Mouse (Mus musculus): ENCODE results near the gene Rnpepl1. TPM values are rescaled to one million over a fixed set of nuclear protein-coding genes. Genes with fewer than 3 reads are reported as not detected.
A peak's percentile ranks its signal among the peaks of the same experiment; 100 is the strongest.

Rnpepl1 gene
- total RNA-seq (2021), result 10 to 100 TPM; 77.8 to 77.9 TPM

DNA sequence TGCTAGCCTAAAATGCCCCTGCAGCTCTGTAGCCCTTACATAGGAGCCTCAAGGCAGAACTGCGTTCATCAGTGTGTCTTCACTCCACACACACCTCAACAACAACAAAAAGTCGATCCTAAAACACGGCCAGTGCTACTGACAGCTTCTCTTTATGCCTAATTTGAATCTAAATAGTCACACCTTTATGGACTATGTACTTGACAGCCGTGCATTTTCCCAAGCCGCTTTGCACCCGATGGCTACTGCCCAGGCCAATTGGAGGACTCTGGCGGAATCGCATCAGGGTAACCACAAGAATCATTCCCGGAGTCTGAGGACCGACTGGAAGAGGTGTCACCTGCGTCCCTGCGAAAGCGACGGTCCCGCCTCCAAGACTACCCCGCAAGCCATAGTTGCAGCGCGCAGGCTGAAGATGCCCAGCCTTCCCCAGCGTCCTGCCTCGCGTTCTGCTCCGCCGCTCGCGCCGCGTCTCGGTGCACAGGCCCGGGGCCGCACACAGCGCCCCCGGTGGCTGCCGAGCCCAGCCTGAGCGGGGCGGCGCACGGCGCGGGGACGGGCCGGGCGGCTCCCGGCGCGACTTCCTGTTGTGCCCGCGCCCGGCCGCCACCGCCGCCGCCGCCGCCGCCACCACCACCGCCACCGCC is at the start of gene Rnpepl1:
Gene Rnpepl1, plus strand, starts transcription at position 545 of the 647 bp plus-strand sequence.
- peak; percentile 69 for DNase-seq (ENCODE audit: low spot score)
- intact Hi-C loops (cut with DNase I), result loop anchor here (2.0 kb wide), 1 partner anchor 22 kb away; no protein-coding TSS in a partner anchor

- no peak for DNase-seq (ENCODE audit: low spot score)
- intact Hi-C loops (cut with DNase I), result no loop called here
These were observed 49.1 kb upstream of the Rnpepl1 start for GRCm38 (mm10) chr1:92861503-92861902.

GRCm38 (mm10) chr1:92863268-92863667 is 47.3 kb upstream of the Rnpepl1 start:
- DNase-seq (ENCODE audit: low spot score), result no peak
- intact Hi-C loops (cut with DNase I), result no loop called here

DNA sequence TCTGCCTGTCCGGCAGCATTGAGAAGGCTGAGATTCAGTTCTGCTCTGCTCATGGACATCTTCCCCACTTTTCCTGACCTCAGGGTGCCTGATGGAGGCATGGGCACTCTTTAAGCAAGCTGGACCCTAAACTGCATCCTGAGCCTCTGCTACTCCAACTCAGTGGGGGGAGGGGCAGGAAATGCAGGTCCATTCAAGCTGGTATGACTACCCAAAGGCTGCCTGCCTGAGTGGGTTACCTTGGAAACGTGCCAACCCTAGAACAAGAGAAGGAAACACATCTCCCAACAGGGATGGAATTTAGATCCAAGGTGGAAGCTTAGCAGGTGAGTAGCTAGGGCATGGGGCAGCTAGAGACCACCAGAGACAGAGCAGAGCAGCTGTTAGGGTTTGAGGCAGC is 44.4 kb upstream of the Rnpepl1 start:
- no peak for DNase-seq (ENCODE audit: low spot score)
- intact Hi-C loops (cut with DNase I), result no loop called here

DNA sequence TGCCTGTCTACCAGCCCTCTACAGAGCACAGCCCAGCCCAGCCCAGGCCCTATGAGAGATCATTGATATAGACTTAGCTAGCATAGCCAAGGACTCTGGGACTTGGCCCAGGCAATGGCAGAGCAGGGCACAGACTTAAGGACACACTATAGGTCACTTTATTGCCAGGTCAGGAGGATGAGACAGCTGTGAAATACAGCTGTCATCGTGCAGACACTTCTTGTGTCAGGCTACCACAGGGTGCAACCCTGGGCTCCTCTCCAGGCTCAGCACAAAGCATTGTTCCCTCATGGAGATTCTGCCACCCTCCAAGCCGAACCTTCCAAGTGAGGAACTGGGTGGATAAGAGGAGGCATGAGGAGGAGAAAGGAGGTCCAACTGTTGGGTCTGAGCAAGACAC is 40.6 kb upstream of the Rnpepl1 start:
- intact Hi-C loops (cut with DNase I), result no loop called here

GRCm38 (mm10) chr1:92872666-92873065 is 37.9 kb upstream of the Rnpepl1 start:
- DNase-seq (ENCODE audit: low spot score), result no peak
- intact Hi-C loops (cut with DNase I), result no loop called here

More for the DNA sequence above, 40.6 kb upstream of the Rnpepl1 start:
- no peak for DNase-seq (ENCODE audit: low spot score)

- DNase-seq (ENCODE audit: low spot score), result no peak
- intact Hi-C loops (cut with DNase I), result no loop called here
These were observed 36.6 kb upstream of the Rnpepl1 start for GRCm38 (mm10) chr1:92874011-92874410.

DNA sequence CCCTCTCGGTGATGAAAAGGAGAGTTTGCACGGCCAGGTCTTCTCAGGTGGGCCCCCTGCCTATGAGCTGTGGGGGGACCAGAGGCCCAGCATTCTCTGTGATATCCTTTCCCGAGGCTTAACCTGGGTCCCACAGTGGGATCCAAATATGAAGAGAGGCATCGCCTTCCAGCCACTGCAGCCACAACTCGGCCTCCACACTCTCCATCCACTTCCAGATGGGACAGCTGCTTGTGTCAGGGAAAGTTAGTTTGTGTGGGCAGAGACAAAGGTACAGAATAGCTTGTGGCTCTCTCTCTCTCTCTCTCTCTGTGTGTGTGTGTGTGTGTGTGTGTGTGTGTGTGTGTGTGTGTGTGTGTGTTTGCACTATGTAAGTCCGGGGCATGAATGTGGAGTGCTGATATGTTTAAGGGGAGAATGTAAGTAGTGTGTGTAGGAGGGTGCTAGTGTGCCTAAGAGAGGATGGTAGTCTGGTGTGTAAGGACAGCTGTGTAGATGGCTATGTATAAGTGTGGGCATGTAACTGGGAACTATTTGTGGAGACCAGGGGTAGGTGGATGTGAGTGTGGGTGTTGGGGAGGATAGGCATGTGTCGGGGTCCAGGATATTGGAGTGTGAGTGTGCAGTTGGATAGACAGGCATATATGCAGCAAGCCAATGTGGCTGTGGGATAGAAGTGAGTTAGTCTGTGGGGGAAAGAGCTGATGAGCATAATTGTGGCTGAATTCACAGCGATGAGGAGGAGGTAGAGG is 35.0 kb upstream of the Rnpepl1 start:
- no peak for DNase-seq (ENCODE audit: low spot score)
- intact Hi-C loops (cut with DNase I), result no loop called here

DNA sequence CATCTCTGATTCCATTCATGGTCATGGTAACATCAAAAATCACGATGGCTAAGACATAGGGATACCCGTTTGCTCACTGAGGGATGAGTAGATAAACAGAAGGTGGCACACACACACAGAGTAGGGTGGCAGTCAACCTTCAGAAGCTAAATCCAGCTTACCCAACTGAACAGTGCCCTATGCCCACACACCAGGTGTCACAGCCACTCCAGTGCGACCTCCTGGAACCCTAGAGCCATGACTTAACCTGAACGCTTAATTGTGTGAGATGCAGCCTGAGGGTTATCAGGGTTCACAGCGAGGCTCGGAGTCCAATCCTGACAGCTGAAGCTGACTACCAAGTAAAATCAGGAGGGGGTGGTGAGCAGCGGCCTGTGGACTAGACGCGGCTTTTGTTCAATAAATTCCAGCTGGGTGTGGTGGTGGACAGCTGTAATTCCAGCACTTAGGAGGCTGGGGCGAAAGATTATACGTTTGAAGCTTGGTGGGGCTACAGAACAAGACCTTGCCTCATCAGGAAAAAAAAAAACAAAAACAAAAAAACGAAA is 33.1 kb upstream of the Rnpepl1 start:
- intact Hi-C loops (cut with DNase I), result no loop called here
- DNase-seq (ENCODE audit: low spot score), result no peak

DNA sequence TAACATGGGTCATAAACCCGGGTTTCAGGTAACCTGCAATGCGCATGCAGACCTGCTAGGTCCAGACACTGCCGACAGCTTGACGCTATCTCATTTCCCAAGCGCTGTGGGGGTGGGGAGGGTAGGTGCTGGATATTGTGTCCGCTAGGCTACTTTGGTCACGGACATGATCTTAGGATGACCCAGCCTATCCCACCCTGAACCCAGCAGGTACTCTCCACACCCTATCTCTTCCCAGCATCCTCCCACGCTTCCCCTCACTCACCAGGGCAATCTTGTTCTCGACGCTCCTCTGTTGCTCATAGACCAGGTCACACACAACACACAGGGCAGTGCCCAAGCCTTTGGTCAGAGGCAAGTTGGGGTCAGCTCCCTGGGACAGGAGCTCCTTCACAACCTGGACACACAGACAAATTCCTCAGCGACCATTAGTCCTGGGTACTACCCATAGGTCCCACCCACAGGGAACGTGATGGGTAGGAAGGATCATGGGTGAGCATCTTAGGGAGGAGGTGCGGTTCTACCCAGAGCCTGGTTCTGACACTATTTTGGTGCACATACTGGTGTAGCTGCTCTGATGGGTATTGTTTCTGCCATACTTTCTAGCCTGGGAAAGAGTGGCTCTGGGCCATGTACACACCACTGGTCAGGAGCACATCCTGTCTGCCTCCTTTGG is 32.4 kb upstream of the Rnpepl1 start:
- DNase-seq (ENCODE audit: low spot score), result no peak
- intact Hi-C loops (cut with DNase I), result no loop called here

DNA sequence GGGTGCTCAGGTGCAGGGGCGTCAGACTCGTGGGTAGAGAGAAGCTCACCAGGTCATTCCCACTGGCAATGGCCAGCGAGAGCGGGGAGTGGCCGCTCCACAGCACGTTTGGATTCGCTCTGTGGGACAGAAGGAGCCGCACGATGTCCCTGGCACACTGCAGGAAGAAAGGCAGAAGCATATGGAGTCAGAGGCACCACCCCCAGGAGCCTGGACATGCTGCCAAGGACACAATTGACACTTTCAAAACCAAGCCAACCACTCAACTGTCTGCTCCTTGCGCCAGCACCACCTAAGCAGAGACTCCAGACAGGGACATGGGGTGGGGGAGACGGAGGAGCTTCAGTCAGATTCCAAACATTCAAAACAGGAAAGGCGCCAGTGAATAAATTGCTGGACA is 31.3 kb upstream of the Rnpepl1 start:
- intact Hi-C loops (cut with DNase I), result no loop called here
- DNase-seq (ENCODE audit: low spot score), result no peak

DNA sequence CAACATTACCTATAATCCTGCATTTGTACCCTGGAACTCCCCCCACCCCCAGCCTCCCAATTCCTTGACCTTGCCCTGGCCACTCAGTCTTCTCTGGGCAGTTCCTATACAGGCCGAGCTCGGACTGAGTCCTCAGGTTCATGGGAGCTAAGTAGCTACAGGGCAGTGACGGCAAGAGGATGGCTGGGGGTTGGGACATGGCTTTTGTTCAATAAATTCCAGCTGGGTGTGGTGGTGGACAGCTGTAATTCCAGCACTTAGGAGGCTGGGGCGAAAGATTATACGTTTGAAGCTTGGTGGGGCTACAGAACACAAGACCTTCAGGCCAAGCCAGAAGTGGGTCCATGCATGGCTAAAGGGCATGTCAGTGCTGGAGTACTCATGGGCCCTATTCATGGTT is 30.5 kb upstream of the Rnpepl1 start:
- no peak for DNase-seq (ENCODE audit: low spot score)
- intact Hi-C loops (cut with DNase I), result no loop called here

- no peak for DNase-seq (ENCODE audit: low spot score)
- intact Hi-C loops (cut with DNase I), result no loop called here
These were observed 28.6 kb upstream of the Rnpepl1 start for GRCm38 (mm10) chr1:92881982-92882381.

GRCm38 (mm10) chr1:92888901-92889655 is 21.5 kb upstream of the Rnpepl1 start:
- DNase-seq (ENCODE audit: low spot score), result no peak
- intact Hi-C loops (cut with DNase I), result no loop called here

DNA sequence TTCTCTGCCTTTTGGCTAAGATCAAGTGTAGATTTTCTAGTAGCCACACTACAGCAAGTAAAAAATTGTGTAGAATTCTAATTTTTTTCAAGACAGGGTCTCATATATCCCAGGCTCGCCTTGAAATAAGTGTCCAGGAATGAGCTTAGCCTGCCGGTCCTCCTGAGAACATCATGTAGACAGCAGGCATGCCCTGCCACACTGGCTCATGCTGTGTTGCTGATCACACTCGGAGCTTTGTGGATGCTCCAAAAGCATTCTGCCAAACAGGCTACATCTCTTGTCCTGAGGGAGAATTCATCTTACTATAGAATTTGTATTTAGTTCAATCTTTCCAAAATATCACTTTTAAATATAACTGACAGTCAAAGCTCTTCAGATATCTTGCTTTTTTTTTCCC is 17.8 kb upstream of the Rnpepl1 start:
- intact Hi-C loops (cut with DNase I), result loop anchor here (5.0 to 10.0 kb wide), 2 partner anchors 195 to 238 kb away; no protein-coding TSS in a partner anchor
- DNase-seq (ENCODE audit: low spot score), result no peak

DNA sequence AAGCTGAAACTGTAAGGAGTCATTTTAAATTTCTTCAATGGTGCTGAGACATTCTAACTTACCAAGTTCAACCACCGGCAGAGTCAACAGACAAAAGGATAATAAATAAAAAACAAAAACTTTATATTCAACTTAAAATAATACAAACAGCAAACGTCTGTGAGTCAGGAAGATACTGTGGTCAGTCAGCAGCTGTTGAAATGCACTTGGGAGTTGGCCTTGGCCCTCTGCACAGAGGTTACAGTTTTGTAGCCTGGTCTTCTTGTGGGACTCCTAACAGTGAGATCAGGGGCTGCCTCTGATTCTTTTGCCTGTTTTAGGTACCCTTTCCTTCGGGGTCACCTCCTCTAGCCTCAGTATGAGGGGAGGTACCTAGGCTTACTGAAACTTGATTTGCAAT is 16.7 kb upstream of the Rnpepl1 start:
- DNase-seq (ENCODE audit: low spot score), result no peak
- intact Hi-C loops (cut with DNase I), result loop anchor here (5.0 to 10.0 kb wide), 2 partner anchors 197 to 239 kb away; no protein-coding TSS in a partner anchor

DNA sequence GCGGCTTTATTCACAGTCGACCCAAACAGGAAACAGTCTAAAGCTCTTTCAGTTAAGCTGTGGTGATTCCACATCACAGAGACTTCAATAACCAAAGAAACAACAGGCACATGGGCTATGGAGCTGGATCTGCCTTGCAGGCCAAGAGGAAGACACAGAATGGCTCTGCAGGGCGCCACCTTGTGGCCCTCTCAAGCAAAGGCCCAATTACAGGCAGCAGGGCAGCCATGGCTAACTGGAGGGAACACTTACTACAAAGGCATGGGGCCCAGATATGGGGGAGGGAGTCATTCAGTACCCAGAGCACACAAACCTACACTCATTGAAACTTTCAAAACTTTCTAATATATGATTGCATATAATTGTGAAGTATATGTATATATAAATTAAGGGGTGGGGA is 15.5 kb upstream of the Rnpepl1 start:
- intact Hi-C loops (cut with DNase I), result loop anchor here (5.0 to 10.0 kb wide), 2 partner anchors 58 to 240 kb away; no protein-coding TSS in a partner anchor
- DNase-seq (ENCODE audit: low spot score), result peak; percentile 33

DNA sequence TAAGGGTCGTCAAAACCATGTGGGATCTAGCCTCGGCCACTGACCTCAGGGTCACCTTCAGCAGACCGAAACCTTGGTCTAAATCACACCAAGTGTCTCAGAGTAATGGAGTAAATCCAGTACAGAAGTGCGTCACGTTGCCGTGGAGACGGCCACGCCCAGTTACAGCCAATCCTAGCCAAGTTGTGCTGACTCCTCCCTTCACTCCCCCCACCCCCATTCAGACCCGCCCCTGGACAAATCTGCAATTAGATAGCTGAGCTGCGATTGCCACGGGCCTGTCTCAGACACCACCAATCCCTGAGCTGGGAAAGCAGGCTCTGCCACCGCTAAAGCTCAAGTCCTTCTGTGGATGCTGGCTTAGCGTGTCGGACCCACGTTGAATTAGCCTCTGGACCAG is 7.8 kb upstream of the Rnpepl1 start, which contains the start of gene Ankmy1:
Gene Ankmy1, minus strand, starts transcription at position 121 of the 400 bp plus-strand sequence.
- intact Hi-C loops (cut with DNase I), result loop anchor here (5.0 kb wide), 1 partner anchor 210 kb away; no protein-coding TSS in a partner anchor
- no peak for DNase-seq (ENCODE audit: low spot score)

DNA sequence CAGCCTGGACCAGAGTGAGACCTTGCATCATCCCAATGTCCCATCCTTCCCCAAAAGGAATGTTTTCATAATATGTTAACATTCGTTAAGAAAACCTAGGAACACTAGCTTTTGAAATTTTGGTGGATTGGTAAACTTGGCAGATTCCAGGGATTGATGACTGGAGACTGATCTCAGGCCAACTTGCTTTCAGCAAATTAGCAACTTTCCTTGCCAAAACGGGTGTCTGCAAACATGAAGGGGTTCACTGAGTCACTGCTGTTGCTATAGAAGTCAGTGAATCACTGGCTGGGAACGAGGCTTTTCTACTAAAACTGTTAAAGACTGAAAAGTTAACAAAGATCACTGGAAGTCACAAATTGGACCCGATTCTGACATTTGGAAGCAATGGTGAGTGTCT is 7.0 kb upstream of the Rnpepl1 start:
- intact Hi-C loops (cut with DNase I), result loop anchor here (5.0 kb wide), 1 partner anchor 211 kb away; no protein-coding TSS in a partner anchor
- no peak for DNase-seq (ENCODE audit: low spot score)

Measured in heart, postnatal 25 days (tissue).